29 mouse cellular contexts compared by ENCODE assay signal in genomic region chr12:104567622-104568021, GRCm38 (mm10).
DNase-seq lines count a peak whose midpoint lies in the region; ATAC-seq and TF ChIP-seq lines count a peak whose summit lies in the region.
"Had no signal": no experiment of that assay in that cellular context is flagged by ENCODE, and none has a peak within 500 bp of the region (broad histone marks: within the 10 kb centered on the region; RNA-seq: fewer than 3 reads in every experiment).

No protein-coding gene starts in this region.

- H3K27ac ChIP-seq in kidney, embryonic 15.5 days = no peak overlapping the region
- no peak overlapping the region for H3K27ac ChIP-seq in testis, adult 2 months (ENCODE audit: control insufficient read depth, insufficient read depth, low read depth, low read length)
- H3K27ac ChIP-seq: forebrain, embryonic 12.5 days; heart, embryonic 13.5 days; hindbrain, embryonic 10.5 days; hindbrain, embryonic 15.5 days; limb, embryonic 10.5 days; limb, embryonic 15.5 days; liver, embryonic 13.5 days; midbrain, embryonic 12.5 days; neural tube, embryonic 12.5 days had no signal

- TF ChIP-seq POLR2A in testis, adult 2 months (IDR thresholded peaks at IDR 0.05; ENCODE audit: control insufficient read depth, low read depth, low read length) = no peak

- peaks cover 6% of the 10 kb centered on the region for H3K4me1 ChIP-seq in kidney, embryonic 15.5 days
- peaks cover 4% of the 10 kb centered on the region; the same call in 1 of the 2 replicates for H3K4me1 ChIP-seq in testis, adult 2 months (ENCODE audit: control insufficient read depth, insufficient read depth, low read length)
- H3K4me1 ChIP-seq: forebrain, embryonic 12.5 days; heart, embryonic 13.5 days; hindbrain, embryonic 10.5 days; hindbrain, embryonic 15.5 days; liver, embryonic 13.5 days; megakaryocyte, embryonic 14.5 days; midbrain, embryonic 12.5 days; neural tube, embryonic 12.5 days had no signal

- no peak overlapping the region for H3K9ac ChIP-seq in kidney, embryonic 15.5 days
- H3K9ac ChIP-seq: forebrain, embryonic 12.5 days; forebrain, postnatal 0 days; heart, embryonic 13.5 days; hindbrain, embryonic 15.5 days; limb, embryonic 15.5 days; liver, embryonic 13.5 days; midbrain, embryonic 12.5 days; neural tube, embryonic 12.5 days had no signal

- peak; percentile 68 for ATAC-seq in kidney, embryonic 15.5 days (replicated peaks; ENCODE audit: low FRiP score)
- ATAC-seq: activated CD4-positive, CD25-positive, alpha-beta regulatory T cell, adult 4 months; forebrain, postnatal 0 days; inflammation-experienced regulatory T-cells, adult 6 months; lung, postnatal 0 days had no signal

- H3K27me3 ChIP-seq in kidney, embryonic 15.5 days = no peaks in the 10 kb centered on the region
- H3K27me3 ChIP-seq in testis, adult 2 months (ENCODE audit: control insufficient read depth, insufficient read depth, low read length) = no peaks in the 10 kb centered on the region
- H3K27me3 ChIP-seq: forebrain, embryonic 12.5 days; hindbrain, embryonic 15.5 days; limb, embryonic 15.5 days; liver, embryonic 13.5 days; megakaryocyte, embryonic 14.5 days; midbrain, embryonic 12.5 days; neural tube, embryonic 12.5 days had no signal

- TF ChIP-seq CTCF in testis, adult 2 months (IDR thresholded peaks at IDR 0.05; ENCODE audit: control insufficient read depth, insufficient read depth, insufficient replicate concordance, low read depth, low read length) = no peak

- H3K36me3 ChIP-seq in kidney, embryonic 15.5 days = no peaks in the 10 kb centered on the region
- no peaks in the 10 kb centered on the region for H3K36me3 ChIP-seq in testis, adult 2 months (ENCODE audit: control insufficient read depth, insufficient read depth, low read length)
- H3K36me3 ChIP-seq: forebrain, embryonic 12.5 days; heart, embryonic 13.5 days; hindbrain, embryonic 10.5 days; hindbrain, embryonic 15.5 days; limb, embryonic 10.5 days; limb, embryonic 15.5 days; liver, embryonic 13.5 days; midbrain, embryonic 12.5 days; neural tube, embryonic 12.5 days had no signal

- 39% methylated on average over 17 of the region's 17 CpGs for WGBS in kidney, embryonic 15.5 days

- no peak overlapping the region for H3K4me3 ChIP-seq in kidney, embryonic 15.5 days (replicated peaks)
- peak overlapping the region; percentile 6 for H3K4me3 ChIP-seq in testis, adult 2 months (ENCODE audit: control insufficient read depth, low read depth, low read length)
- H3K4me3 ChIP-seq: forebrain, embryonic 12.5 days; heart, embryonic 13.5 days; hindbrain, embryonic 10.5 days; hindbrain, embryonic 15.5 days; limb, embryonic 10.5 days; limb, embryonic 15.5 days; liver, embryonic 13.5 days; megakaryocyte, embryonic 14.5 days; midbrain, embryonic 12.5 days; myocyte; neural tube, embryonic 12.5 days had no signal

- no peaks in the 10 kb centered on the region for H3K9me3 ChIP-seq in kidney, embryonic 15.5 days (replicated peaks)
- H3K9me3 ChIP-seq: forebrain, embryonic 12.5 days; heart, embryonic 13.5 days; hindbrain, embryonic 10.5 days; hindbrain, embryonic 15.5 days; limb, embryonic 10.5 days; limb, embryonic 15.5 days; liver, embryonic 13.5 days; midbrain, embryonic 12.5 days; neural tube, embryonic 12.5 days had no signal

- 0 out of 2 replicates have a peak overlapping the region, but pooled peaks have one; percentile 12 for H3K4me2 ChIP-seq in kidney, embryonic 15.5 days
- H3K4me2 ChIP-seq: forebrain, embryonic 12.5 days; heart, embryonic 13.5 days; hindbrain, embryonic 15.5 days; limb, embryonic 15.5 days; liver, embryonic 13.5 days; midbrain, embryonic 12.5 days; neural tube, embryonic 12.5 days had no signal

- DNase-seq in adrenal gland, adult 2 months = peak; percentile 16
- no peak for DNase-seq in adrenal gland, postnatal 10 days
- DNase-seq in kidney, adult 8-10 months = no peak
- no peak for DNase-seq in testis, postnatal 10 days (ENCODE audit: low spot score)
- no peak for DNase-seq in cerebellum, postnatal 36 days
- DNase-seq: cerebellum, adult 2 months; cerebellum, postnatal 14 days; forebrain, postnatal 0 days; heart, postnatal 10 days; liver, embryonic 13.5 days; lung, adult 18-20 months; lung, postnatal 4 days; right cerebral cortex, postnatal 14 days; thymus, postnatal 14 days had no signal
